Mouse (Mus musculus) kidney, embryonic 16.5 days (tissue): ENCODE measurements around the gene Lrrc7. TPM values are rescaled to one million over a fixed set of nuclear protein-coding genes. Genes with fewer than 3 reads are reported as not detected.

Source experiments
- ATAC-seq: fragments of 200-750 bp; cut with Nextera tagmentation; 2 replicates; pipeline ENCODE4 v1.8.0; 2017; ENCODE audit warnings: moderate TSS enrichment; ENCODE audit not compliant: low FRiP score, low TSS enrichment
- H3K27ac ChIP-seq: fragments of 300-500 bp; sonication (generic); 2 replicates; pipeline ENCODE4 v1.5.1; 2014; ENCODE audit warnings: low read length
- H3K27me3 ChIP-seq: fragments of 300-500 bp; sonication (generic); 2 replicates; pipeline ENCODE4 v1.6.1; 2014; ENCODE audit warnings: low read length, control low read depth, mixed read lengths; ENCODE audit not compliant: insufficient read depth
- H3K36me3 ChIP-seq: fragments of 300-500 bp; sonication (generic); 2 replicates; pipeline ENCODE4 v1.6.1; 2014; ENCODE audit warnings: low read length, control low read depth, mixed read lengths; ENCODE audit not compliant: insufficient read depth
- H3K4me1 ChIP-seq: fragments of 300-500 bp; sonication (generic); 2 replicates; pipeline ENCODE4 v1.6.1; 2014; ENCODE audit warnings: low read length, control low read depth, mixed read lengths; ENCODE audit not compliant: insufficient read depth
- H3K4me2 ChIP-seq: fragments of 300-500 bp; sonication (generic); replicated peaks from 2 replicates; pipeline ENCODE4 v1.6.1; 2014; ENCODE audit warnings: low read depth, low read length
- H3K4me3 ChIP-seq: fragments of 300-500 bp; sonication (generic); 2 replicates; pipeline ENCODE4 v1.5.1; 2014; ENCODE audit warnings: mild to moderate bottlenecking, low read length
- H3K9ac ChIP-seq: fragments of 300-500 bp; sonication (generic); replicated peaks from 2 replicates; pipeline ENCODE4 v1.6.1; 2014; ENCODE audit warnings: low read length
- H3K9me3 ChIP-seq: fragments of 300-500 bp; sonication (generic); 2 replicates; pipeline ENCODE4 v1.6.1; 2016; ENCODE audit warnings: low read length, control low read depth
- WGBS: fragments of 180-500 bp; shearing (Covaris S2); extraction: QIAGEN DNeasy Blood & Tissue Kit; methylation state at CpG from one replicate; pipeline ENCODE4 v1.1.7; 2014; 5-methylcytosine and 5-hydroxymethylcytosine counted together
- polyA plus RNA-seq: library from polyadenylated mRNA; unstranded; fragments of >200 nt; fragmentation: Nextera tagmentation; extraction: Ambion mirVana; gene quantifications from 2 replicates; pipeline ENCODE4 v1.2.1, GENCODE M21; 2015

Lrrc7 gene
- 0.15 TPM in 2 replicates for polyA plus RNA-seq

- under 1% methylated on average over 28 of the region's 28 CpGs for WGBS
- no peaks in the 10 kb centered on the region for H3K9me3 ChIP-seq
- no peak within 1 kb of the TSS for H3K27ac ChIP-seq
- ATAC-seq = peak; percentile 93
- H3K4me3 ChIP-seq = peak within 1 kb of the TSS; percentile 64
- no peaks in the 10 kb centered on the region for H3K36me3 ChIP-seq
- H3K27me3 ChIP-seq = peaks cover 44% of the 10 kb centered on the region
- H3K9ac ChIP-seq = peak within 1 kb of the TSS; percentile 61
- H3K4me2 ChIP-seq = peak within 1 kb of the TSS; percentile 99
- peaks cover 25% of the 10 kb centered on the region for H3K4me1 ChIP-seq
These were observed at the start of gene Lrrc7 for GRCm38 (mm10) chr3:158561987-158562360. Gene Lrrc7 (minus strand): TSS chr3:158562221.

GRCm38 (mm10) chr3:158607065-158607464 is 45.0 kb upstream of the Lrrc7 start:
- Histone ChIP-seq H3K27me3 (no peaks in the 10 kb centered on the region), H3K4me2 (no peak overlapping the region), H3K27ac (no peak overlapping the region), H3K9me3 (no peaks in the 10 kb centered on the region), H3K9ac (no peak overlapping the region), H3K4me3 (no peak overlapping the region), H3K4me1 (no peaks in the 10 kb centered on the region), H3K36me3 (no peaks in the 10 kb centered on the region)
- ATAC-seq = no peak
- WGBS = 58% methylated on average over 1 of the region's 1 CpGs

GRCm38 (mm10) chr3:158605274-158605673 is 43.3 kb upstream of the Lrrc7 start:
- no peaks in the 10 kb centered on the region for H3K36me3 ChIP-seq
- no peak overlapping the region for H3K4me3 ChIP-seq
- ATAC-seq = no peak
- no peak overlapping the region for H3K9ac ChIP-seq
- H3K4me1 ChIP-seq = no peaks in the 10 kb centered on the region
- no peak overlapping the region for H3K4me2 ChIP-seq
- no peaks in the 10 kb centered on the region for H3K9me3 ChIP-seq
- H3K27ac ChIP-seq = no peak overlapping the region
- H3K27me3 ChIP-seq = no peaks in the 10 kb centered on the region

DNA sequence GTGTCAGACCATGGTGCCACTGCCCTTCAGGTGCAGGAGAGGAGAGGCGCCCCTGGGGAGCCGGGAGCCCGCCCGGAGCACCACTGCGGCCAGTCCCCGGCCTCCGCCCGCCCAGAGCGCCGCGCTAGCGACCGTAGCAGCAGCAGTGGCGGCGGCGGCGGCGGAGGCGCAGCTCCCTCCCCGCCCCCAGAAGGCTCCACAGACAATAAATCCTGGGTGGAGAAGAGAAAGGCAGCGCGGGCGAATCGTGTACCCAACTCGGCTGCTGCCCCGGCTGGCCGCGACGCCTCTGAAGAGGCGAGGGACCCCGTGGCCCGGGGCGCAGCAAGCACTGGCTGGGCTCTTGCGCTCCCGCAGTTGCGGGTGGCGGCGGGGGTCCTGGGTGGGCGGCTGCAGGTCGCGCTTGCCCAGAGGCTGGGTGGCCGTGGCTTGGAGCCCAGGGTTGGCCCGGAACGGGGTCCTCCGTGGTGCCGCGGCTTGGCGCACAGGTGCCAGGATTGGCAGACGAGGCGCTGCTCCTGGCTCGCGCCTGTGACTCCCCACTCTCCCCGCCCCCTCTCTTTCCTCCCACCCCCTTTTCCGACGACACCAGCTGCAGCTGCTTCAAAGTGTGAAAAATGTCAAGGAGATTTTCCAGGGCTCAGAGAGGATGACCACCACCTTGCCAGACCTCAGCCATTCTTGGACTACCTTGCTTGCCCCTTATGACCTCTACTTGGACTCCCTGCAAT is 600 bp downstream of the Lrrc7 start:
- H3K4me1 ChIP-seq = peaks cover 25% of the 10 kb centered on the region
- H3K4me2 ChIP-seq = peak overlapping the region; percentile 99
- H3K27ac ChIP-seq = no peak overlapping the region
- peak overlapping the region; percentile 61 for H3K9ac ChIP-seq
- H3K27me3 ChIP-seq = peaks cover 44% of the 10 kb centered on the region
- H3K9me3 ChIP-seq = no peaks in the 10 kb centered on the region
- H3K36me3 ChIP-seq = no peaks in the 10 kb centered on the region
- under 1% methylated on average over 39 of the region's 55 CpGs for WGBS
- peak overlapping the region; percentile 64 for H3K4me3 ChIP-seq
- peak; percentile 77 for ATAC-seq

GRCm38 (mm10) chr3:158560891-158561255 is 1.1 kb downstream of the Lrrc7 start:
- H3K4me3 ChIP-seq = peak overlapping the region; percentile 64
- WGBS = under 1% methylated on average over 16 of the region's 16 CpGs
- peak overlapping the region; percentile 61 for H3K9ac ChIP-seq
- H3K4me2 ChIP-seq = peak overlapping the region; percentile 99
- H3K27ac ChIP-seq = no peak overlapping the region
- H3K4me1 ChIP-seq = peaks cover 25% of the 10 kb centered on the region
- peak; percentile 20; the same call in 1 of the 2 replicates for ATAC-seq
- no peaks in the 10 kb centered on the region for H3K9me3 ChIP-seq
- H3K27me3 ChIP-seq = peaks cover 44% of the 10 kb centered on the region
- H3K36me3 ChIP-seq = no peaks in the 10 kb centered on the region

DNA sequence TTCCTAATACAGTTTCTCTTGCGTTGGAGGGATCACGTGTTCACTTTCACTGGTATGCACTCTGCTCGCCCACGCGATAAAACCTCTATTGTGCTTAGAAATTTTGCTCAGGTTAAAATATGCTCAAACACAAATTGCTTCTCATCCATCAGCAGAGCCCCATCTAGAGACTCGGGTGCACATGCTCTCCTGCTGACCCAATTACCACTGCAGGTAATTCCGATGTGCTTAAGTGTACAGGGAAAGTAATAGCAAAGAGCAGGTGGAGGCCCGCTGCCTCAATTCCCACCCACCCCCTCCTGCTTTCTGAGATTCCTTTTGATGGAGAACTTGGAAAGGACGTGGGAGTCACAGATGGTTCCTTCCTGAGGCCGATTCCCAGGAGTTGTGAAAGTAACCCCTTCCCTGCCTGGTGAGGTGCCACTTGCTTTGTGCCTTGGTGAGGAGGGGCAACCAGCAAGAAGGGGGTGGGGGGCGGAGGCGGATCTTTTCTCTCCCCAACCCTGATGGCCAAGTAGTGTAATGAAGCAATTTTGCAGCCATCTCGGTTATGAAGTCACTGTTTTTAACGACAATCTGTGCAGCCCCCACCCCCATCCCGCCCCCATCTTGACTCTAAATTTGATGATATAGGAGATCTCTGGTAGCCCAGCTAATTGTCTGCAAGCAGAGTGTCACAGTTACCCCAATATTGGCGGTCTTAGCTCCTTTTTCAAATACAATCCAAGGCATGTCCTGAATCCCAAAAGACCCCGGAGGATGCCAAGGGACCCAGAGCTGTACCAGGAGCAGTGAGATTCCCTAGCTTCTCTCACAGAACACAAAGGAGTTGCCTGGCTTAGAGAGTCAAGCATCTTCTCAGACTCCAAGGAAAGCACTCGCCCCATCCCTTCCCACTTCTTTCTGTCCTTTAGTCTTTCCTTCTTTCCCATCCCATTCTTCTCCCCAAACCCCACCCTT is 2.0 kb downstream of the Lrrc7 start:
- ATAC-seq = no peak
- H3K4me2 ChIP-seq = peak overlapping the region; percentile 99
- H3K4me3 ChIP-seq = peak overlapping the region; percentile 64
- H3K9ac ChIP-seq = no peak overlapping the region
- no peaks in the 10 kb centered on the region for H3K36me3 ChIP-seq
- no peak overlapping the region for H3K27ac ChIP-seq
- H3K4me1 ChIP-seq = peaks cover 25% of the 10 kb centered on the region
- peaks cover 44% of the 10 kb centered on the region for H3K27me3 ChIP-seq
- WGBS = 4% methylated on average over 18 of the region's 18 CpGs
- no peaks in the 10 kb centered on the region for H3K9me3 ChIP-seq

DNA sequence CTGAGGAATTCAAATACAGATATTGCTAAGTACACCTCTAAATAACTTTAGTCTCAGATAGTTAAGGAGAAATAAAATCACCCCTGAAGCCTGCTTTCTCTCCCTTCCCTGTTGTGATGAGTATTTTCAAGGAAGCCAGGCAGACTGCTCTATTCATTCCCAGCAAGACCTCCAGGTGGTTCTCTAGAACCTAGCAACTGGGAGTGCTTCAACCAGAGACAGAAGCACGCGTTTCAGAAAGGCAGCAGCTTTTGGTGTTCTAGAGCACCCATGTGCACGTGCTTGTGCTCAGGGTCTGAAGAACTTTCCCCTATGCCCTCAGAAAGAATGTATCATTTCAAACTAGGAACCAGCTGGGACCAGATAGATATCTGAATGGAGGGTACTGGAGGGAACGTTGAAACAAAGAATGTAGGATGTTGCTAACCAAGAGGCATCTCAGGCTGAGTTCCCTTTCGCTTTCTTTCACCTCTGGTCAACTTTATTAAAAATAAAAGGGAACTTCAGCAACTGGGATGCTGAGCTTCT is 2.8 kb downstream of the Lrrc7 start:
- Histone ChIP-seq H3K4me1 (peaks cover 25% of the 10 kb centered on the region), H3K9me3 (no peaks in the 10 kb centered on the region), H3K4me2 (peak overlapping the region; percentile 99), H3K9ac (no peak overlapping the region), H3K36me3 (no peaks in the 10 kb centered on the region), H3K4me3 (peak overlapping the region; percentile 29), H3K27me3 (peaks cover 44% of the 10 kb centered on the region), H3K27ac (no peak overlapping the region)
- ATAC-seq = no peak
- WGBS = 18% methylated on average over 5 of the region's 5 CpGs

- H3K27ac ChIP-seq = no peak overlapping the region
- H3K4me3 ChIP-seq = no peak overlapping the region
- no peaks in the 10 kb centered on the region for H3K36me3 ChIP-seq
- no peak overlapping the region for H3K9ac ChIP-seq
- no peak overlapping the region for H3K4me2 ChIP-seq
- H3K9me3 ChIP-seq = no peaks in the 10 kb centered on the region
- H3K4me1 ChIP-seq = peaks cover 25% of the 10 kb centered on the region
- H3K27me3 ChIP-seq = peaks cover 44% of the 10 kb centered on the region
- no peak for ATAC-seq
These were observed 3.4 kb downstream of the Lrrc7 start for GRCm38 (mm10) chr3:158558631-158559030.

DNA sequence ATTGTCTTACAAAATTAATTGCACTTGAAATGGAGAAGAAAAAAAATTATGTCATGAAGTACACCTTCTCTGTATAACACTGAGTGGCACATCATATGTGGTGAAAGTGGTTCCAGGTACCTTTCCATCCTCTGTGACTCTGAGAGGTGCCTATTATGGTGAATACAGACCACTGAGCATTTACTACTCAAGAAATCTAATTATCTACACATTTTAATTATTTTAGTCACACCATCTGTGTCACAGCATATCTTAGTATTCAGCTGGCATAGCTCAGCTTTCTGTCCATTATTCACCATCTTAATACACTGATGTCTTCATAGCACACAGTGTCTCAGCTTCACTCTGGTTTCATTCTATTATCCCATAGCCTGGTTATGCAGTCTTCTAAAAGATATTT is 7.7 kb downstream of the Lrrc7 start:
- Histone ChIP-seq H3K9ac (no peak overlapping the region), H3K27me3 (peaks cover 6% of the 10 kb centered on the region), H3K36me3 (no peaks in the 10 kb centered on the region), H3K9me3 (no peaks in the 10 kb centered on the region), H3K4me2 (no peak overlapping the region), H3K4me3 (no peak overlapping the region), H3K4me1 (no peaks in the 10 kb centered on the region), H3K27ac (no peak overlapping the region)
- no peak for ATAC-seq
